Mouse (Mus musculus): Measurements from ENCODE around the gene Fh1.

Fh1 gene

DNA sequence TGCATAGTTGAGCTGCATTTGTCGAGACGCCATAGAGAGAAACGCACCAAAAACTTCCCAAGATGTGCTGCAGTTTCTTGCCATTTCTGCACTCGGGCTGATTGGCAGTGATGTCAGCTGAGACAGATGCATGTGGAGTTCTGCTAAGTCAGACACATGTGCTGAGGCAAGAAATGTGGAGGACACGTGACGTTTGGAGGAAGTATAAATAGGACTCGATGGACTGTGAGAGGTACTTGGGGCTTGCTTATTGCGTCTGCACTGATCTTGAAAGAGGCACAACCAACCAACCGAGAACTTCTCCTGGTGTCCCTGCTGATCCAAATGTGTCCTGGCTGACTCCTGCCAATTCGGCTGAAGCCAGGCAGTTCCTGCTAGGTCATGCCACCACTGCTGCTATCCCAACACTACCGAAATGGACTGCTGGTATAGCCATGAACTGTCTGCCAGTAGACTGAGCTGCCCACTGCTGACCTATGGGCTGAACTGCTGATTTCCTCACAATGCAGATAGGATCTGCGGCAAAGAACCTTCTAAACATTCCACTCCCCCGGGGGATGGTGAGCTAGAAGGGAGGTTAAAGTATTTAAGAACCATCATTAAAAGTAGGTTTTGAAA, 5.5 kb downstream of the Fh1 start, which contains the start of gene Kmo:
Gene Kmo, plus strand, starts transcription at position 568 of the 618 bp plus-strand sequence.
- no peak for DNase-seq (ENCODE audit: low spot score in 2 of 2)

DNA sequence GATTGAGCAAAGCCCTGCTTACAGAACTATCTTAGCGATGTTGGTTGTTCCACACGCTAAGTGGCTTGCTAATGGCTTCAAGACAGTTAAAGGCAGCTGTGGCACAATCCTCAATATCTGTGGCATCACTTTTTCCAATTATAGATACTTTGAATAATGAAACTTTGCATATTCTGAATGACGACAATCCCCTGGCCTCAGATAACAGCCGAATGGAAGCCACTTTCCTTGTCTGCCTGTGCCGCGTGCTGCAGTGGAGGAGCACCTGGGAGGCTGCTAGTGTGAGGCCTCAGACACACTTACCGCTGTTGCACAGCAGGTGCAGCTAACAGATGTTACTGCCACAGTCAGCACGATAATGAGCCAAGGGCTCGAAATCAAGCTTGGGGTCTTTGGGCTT, 10.4 kb downstream of the Fh1 start:
- no peak for DNase-seq (ENCODE audit: low spot score in 2 of 2)

DNA sequence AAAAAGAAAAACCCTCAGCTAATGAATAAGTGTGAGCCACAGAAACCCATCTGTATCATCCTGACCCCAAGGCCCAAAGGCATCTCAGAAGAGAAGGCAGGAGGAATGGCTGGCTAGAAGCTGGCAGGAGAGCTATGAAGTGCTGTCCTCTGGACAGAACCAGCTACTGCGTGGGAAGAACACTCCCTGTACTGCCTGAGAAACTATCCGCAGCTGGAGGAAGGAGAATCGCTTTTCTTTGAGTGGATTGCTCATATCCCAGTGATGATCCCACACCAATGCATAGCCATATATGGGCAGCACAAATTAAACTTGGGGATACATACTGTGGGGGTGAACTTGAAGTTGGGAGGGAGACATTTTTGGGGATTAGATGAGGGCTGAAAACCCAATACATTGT, 16.7 kb downstream of the Fh1 start:
- no peak for DNase-seq (ENCODE audit: low spot score in 2 of 2)

DNA sequence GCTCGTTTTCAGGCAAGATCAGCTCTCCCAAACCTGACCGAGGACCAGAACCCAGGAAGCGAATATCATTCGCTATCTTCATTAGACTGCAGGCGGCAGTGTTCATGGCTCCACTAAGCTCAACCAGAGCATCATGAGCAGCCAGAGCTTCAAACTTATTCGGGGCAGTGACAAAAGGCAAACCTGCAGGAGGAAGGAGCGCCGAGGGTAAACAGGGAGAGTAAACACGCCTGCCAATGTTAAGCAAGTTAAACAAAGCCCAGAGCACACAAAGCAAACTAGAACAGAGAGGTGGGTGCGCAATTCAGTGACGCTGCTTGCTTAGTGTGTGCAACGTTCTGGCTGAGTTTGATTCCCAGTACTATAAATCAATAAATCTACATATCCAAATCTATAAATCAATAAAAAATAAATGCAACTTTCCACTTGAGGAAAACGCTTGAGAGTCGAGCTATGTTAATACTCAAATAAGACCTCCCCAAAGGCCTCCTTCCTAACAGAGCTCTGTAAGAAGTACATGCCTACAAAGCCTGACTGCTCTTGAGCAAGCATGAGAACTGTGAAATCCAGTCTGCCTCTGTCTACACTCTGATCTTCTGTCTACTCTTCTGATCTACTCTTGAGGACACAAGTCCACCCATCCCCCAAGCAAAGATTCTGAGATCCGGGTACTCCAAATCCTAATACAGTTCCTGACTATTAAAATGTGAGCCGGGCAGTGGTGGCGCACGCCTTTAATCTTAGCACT, 17.4 kb downstream of the Fh1 start:
- peak; percentile 24 to 25 for DNase-seq (ENCODE audit: low spot score in 2 of 2)

DNA sequence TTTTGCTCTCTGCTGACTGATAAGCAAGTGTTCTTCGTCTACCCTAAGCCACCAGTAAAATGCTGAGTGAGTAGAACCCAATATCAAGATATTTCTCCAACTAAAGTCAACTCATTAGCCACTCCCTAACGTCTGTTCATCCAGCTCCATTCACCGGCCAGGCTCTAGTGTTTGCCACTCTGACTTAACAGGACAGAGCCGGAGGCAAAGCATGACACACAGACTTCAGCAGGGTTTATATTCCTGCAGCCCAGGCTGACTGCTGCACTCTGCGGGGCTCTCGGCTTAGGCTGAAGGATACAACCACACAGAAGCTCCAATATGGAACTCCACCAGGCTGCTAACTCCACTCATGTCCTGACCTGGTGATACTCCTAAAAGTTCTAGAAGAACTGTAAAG, 18.1 kb downstream of the Fh1 start:
- DNase-seq (ENCODE audit: low spot score in 2 of 2): no peak

DNA sequence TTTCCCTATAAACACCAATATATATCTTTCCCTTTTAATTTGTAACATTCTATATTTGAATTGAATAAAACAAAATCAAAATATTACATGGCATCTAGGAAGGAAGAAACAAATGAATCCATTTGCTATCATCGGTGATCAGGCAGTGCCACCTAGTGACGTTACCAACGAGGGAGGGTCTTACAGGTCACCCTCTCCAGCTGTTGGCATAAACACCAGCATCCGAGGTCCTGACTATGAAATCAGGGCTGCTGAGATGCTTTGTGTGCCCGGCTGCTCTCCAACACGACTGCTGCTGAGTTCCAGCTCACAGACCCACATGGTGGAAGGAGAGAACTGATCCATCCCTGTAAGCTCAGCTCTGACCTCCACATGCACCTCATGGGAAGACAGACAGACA, 22.0 kb downstream of the Fh1 start:
- DNase-seq (ENCODE audit: low spot score in 2 of 2): no peak

DNA sequence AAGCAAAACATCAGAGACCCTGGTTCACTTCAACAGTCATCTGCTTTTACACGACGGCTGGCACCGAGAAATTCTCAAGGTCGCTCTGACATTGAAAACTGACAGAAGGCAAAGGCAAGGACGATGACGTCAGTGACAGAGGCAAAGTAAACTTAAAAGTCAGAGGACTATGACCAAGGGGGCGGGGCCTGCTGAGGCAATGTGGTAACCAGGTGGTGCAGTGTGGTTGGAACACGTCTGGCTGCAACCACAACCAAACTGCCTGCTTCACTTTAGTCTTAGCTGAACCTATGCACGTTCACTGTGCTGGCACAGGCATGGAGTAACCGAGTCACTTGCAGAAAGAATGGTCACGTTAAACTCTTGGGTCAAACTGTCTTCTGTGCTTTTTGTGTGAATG, 23.2 kb downstream of the Fh1 start:
- DNase-seq (ENCODE audit: low spot score in 2 of 2): no peak

DNA sequence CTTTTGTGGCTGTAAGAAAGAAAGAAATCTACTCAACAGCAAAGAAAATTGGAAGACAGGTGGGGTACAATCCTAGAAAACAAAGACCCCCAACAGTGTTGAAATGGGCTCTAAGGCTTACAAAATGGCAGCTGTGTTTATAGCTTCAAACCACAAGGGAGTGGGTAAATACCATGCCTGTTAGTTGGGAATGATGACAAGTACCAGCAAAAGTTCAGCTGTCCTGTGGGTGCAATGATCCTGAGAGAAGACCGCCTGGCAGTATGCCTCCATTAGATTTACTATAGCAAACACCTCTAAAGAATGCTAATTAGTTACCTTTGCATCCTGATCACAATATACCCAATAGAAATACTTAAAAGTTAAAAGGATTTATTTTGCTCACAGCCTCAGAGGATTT, 32.6 kb downstream of the Fh1 start:
- no peak for DNase-seq (ENCODE audit: low spot score in 2 of 2)

DNA sequence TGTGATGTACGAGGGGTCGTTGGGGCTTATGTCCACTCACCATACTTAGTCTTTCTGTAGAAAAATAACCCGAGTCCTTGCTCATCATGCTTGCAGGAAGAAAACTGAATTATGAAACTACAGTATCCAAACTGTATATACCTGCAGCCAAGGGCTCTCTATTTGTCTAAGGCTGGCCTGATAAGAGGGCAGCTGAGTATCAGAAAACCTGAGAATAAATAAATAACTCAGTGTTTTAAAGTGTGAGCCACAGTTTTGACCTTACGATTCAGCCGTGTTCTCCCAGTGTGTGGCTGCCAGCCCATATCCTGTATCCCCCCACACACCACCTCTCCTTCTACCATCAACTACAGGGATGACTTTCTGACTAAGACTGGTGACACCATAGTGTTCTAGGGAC, 38.8 kb downstream of the Fh1 start:
- DNase-seq (ENCODE audit: low spot score in 2 of 2): no peak

DNA sequence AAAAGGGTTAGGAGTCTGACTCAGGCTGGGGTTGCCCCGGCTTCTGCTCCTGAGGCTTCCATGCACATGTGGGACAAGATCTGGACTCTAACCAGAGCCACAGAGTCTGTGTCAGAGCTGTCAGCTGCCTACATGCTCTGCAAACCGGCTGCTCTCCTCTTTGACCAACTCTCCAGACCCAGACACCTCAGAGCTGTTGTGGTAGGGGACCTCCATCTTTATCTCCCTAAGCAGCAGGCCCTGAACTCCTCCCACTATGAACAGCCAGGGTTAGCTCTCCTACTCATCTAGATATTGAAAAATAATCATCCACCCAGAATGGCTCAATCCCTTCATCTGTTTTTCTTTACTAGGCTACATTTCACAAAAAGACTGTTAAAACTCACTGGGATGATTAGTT, 40.2 kb downstream of the Fh1 start:
- no peak for DNase-seq (ENCODE audit: low spot score in 2 of 2)

DNA sequence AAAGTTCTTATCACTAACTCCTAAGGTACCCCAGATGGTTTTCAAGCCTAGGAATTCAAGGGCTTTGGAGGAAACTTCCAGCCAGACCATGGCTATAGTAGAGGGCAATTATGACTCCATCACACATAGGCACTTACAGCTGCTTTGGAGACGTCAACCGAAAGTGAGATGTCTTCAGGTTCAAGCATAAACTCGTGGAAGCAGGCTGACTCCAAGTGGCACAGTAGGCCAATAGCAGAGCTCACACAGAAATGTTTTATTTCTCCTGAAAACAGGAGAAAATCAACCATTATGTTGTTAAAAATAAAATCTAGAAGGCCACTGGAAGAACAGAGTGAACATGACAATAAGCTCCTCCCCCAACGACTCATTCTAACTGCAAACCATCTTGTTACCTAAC, 42.6 kb downstream of the Fh1 start:
- DNase-seq (ENCODE audit: low spot score in 2 of 2): no peak

DNA sequence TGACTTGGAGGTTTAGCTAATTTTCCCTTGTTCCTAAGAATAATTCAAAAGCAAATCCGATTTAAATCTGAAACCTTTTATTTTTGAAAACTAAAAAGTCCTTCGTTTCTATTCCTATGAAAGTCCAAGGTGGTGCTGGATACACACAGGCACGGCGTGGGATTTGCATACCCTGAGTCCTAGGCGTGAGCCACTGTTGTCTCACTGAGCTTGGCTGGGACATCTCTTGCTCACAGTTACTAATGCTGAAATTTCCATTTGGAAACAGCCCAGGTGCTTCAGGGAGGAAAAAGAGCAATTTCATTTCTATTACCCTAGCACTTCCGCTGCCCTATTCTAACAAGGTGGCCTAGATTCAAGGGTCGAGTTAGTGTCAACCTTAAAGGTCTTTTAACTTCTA, 45.1 kb downstream of the Fh1 start:
- DNase-seq (ENCODE audit: low spot score in 2 of 2): no peak

DNA sequence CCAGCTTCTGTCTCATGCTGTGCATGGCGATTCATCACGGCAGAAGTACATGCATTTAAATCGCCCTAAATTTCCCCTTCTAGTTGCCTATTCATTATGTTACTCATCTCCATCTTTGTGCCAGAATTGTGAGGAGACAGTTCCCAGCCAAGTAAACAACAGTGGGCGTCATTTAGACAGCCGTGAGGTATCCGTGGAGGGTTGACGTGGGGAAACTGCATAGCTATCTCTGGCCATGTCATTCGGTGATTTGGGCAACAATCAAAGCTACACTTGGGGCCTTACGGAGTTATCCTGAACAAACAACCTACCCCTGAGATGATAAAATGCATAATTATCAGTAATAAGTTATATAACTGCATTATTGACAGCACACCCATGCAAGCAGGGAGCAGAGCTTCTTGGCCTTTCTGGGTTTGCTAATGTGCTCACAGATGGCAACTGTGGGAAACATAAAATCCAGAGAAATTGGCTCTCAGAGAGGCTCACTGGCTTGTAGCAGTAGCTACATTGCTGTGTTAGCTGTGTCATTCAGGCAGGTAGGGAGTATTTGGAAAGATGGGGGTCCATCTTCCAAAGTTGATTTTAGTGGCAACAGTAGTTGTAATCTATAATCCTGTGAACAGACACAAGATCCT, 45.7 kb downstream of the Fh1 start:
- DNase-seq (ENCODE audit: low spot score in 2 of 2): no peak

DNA sequence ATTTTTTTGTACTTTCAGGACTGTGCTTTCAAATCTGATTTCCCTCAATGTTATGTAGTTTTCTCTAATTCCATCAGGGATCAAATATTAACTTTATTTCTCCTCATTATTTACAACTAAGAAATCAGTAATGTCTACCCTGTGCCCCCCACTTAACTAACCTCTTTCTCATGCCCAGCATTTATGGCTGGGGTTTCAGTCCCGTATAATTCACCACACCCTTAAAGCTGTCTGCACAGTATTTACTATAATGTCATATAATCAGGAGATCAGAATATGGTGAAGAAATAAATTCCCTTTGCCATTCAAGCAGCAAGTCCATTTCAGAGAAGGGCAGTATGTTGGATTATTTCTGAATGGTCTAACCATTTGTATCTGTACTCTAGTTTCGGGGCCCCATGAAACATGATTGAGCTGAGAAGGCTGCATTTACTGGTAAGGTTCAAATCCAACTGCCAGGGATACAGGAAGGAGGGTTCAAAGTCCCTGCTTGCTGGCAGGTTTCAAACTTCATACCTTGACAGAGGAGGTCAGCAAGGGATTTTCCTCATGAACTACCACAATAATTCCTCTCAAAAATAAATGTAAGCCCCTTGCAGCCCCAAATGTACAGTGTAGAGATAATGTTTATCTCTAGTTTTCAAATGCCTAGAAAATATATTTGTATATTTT, 46.9 kb downstream of the Fh1 start:
- DNase-seq (ENCODE audit: low spot score in 2 of 2): no peak

DNA sequence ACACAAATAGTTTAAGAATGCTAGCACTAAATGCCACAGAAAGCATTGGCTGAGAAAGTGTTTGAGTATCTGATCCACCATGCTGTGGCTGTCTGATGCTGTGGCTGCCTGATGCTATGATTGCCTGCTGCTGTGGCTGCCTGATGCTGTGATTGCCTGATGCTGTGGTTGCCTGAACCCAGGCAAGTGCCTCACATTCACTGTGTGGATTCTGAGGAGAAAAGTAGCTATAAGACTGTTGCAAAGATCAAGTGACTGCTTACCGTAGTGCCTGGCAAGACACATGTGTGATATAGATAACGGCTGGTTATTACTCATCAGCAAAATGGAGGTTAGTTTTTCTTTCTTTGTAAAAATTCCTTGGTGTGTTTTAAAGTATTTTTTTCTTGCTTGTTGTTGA, 51.3 kb downstream of the Fh1 start:
- no peak for DNase-seq (ENCODE audit: low spot score in 2 of 2)

DNA sequence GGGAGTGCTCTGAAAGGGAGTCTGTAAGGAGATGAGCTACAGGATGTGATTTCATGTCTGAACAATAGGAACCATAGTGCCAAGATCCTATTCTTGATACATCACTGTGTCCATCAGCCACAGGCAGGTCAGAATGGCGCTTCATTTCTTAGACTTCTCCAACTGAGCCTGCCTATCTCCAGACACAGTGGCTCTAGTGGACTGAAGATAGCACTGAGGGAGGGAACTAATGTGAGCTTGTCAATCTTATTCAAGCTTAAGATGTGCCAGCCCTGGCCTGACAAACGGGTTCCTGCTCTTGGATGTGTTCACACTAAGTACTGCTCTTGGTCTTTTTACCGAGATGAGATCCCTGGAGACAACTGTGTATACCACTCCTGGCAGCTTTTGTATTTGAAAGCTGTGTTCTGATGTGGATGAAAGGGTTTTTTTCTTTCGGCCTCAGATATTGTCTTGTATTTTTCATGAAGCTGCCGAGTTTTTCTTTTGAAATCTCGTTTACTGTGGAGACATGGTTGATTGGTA, 59.8 kb downstream of the Fh1 start:
- DNase-seq (ENCODE audit: low spot score in 2 of 2): no peak

DNA sequence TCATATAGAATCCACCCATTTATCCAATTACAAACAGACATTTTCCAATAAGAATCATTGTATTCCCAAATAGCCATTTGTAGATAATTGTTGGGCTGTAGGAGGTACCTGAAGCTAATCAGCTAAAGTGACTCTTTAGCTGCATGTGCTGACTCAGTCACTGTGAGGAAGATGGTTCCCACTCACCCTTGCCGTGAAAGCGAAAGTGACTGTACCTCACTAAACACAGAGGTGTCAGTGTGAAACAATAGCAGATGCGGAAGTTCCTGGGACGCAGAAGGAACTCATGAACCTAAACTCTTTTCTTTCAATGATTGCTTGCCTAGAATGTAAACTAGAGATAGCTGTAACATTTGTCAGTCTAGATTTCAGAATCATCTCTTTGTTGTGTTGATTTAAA, 61.1 kb downstream of the Fh1 start:
- DNase-seq (ENCODE audit: low spot score in 2 of 2): no peak

DNA sequence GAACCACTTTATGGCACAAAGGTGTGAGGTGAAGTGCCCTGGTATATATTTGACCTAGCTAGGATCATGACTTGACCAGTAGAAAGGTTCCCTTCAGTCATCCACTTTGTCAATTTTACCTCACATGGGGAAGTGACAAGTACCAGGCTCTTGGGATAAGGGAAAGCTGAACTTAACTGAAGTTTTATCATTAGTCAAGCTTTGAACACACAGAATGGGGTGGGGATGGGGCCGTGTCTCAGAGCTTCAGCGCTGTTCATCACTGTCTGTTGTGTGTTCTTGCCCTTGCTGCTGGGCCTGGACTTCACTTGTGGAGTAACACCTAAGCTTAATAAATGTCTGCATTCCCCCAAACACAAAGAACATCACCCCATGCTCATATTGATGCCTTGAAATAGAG, 63.1 kb downstream of the Fh1 start:
- DNase-seq (ENCODE audit: low spot score in 2 of 2): no peak

DNA sequence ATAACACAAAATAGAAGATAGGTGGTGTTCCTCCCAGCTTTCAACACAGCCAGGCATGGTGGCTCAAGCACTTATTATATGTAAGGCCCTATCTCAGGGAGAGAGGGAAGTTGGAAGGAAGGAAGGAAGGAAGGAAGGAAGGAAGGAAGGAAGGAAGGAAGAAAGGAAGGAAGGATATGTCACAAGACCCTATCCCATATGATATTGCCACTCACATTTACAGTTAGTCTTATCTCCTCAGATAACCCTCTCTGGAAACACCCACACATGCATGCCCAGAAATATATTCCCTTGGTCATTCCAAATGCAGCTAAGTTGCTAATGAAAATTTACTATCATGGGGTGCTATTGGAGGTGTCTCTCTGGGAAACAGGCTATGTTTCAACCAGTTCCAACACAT, 63.6 kb downstream of the Fh1 start:
- no peak for DNase-seq (ENCODE audit: low spot score in 2 of 2)

DNA sequence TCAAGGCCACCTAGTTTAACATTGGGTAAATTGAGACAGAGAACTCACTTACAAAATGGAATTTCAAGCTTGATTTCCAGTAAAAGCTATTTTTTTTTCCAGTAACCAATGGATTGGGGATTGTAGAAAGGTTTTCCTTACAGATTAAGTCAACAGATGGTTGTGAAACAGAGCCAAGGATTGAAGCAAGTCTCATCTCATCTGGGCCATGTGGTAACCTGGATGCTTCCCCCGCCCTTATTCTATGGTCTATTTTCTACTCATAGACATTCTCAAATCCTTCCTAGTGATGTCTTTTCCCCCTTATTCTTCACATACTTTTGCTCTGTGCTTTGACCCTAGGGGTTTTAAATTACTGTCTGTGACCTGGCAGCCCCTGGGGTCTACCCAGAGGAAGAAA, 70.8 kb downstream of the Fh1 start:
- no peak for DNase-seq (ENCODE audit: low spot score in 2 of 2)

DNA sequence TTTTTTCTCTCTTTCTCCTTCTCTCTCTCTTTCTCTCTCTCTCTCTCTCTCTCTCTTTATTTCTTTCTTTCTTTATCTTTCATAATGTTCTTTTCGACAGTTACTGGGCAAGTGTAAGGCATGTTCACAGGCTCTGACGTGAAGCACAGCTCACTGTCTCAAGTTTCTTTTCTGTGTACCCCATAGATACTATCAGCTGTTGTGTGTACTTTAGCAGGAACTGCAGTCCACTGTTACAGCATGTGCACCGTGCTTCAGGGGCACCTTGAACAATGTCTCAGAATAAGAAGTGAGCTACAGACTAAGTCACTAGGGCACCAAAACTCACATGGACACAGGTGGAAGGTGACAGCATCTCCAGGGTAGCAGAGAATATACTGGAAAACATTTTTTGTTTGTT, 73.0 kb downstream of the Fh1 start:
- no peak for DNase-seq (ENCODE audit: low spot score in 2 of 2)

DNA sequence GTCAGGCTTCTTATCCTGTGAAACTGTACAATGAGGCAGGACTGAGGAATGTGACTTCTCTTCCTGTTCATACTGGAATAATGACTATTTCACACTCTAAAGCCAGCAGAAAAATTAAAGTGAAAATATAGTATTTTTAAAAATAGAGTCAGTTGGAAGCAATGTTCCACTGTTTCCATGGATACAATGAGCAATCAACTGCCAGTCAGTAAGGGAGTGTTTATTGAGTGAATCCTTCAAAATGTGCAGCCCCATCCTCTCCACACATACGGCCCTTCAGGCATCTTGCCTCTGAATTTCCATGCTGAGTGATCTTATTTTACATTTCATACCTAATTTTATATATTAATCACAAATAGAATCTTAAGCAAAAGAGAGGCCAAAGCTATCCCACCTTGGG, 74.8 kb downstream of the Fh1 start:
- DNase-seq (ENCODE audit: low spot score in 2 of 2): no peak
